Mouse (Mus musculus): ENCODE measurements at regions not wholly inside any gene's neighbourhood (a gene's known extent, or its start where the extent isn't known, plus 50 kb on each side); places are given as distances from the start of the nearest gene placed in this dataset.

- no peak for TF ChIP-seq CTCF (IDR thresholded peaks at IDR 0.05; ENCODE audit: borderline replicate concordance, insufficient read depth, low read length)
- no peak for TF ChIP-seq POLR2A (IDR thresholded peaks at IDR 0.05; ENCODE audit: low read depth, low read length)
Observed at GRCm38 (mm10) chr17:9903313-9903712, 233.8 kb upstream of the Pabpc6 start.

Data from embryonic fibroblast, embryonic 13.5 days (primary cell).